Mouse (Mus musculus) forebrain, embryonic 11.5 days (tissue): ENCODE measurements around the gene Ccdc88a. TPM values are rescaled to one million over a fixed set of nuclear protein-coding genes. Genes with fewer than 3 reads are reported as not detected.
A peak's percentile ranks its signal among the peaks of the same experiment; 100 is the strongest.

Source experiments
- ATAC-seq: fragments of 200-750 bp; cut with Nextera tagmentation; replicated peaks from 2 replicates; pipeline ENCODE4 v1.8.0; 2017; ENCODE audit warnings: moderate TSS enrichment; ENCODE audit not compliant: low FRiP score
- DNase-seq: peaks from one replicate; pipeline ENCODE4 v3.0.0-alpha.2; 2017; ENCODE audit warnings: low spot score
- H3K27ac ChIP-seq: fragments of 300-500 bp; sonication (generic); 2 replicates; pipeline ENCODE4 v1.5.1; 2014; ENCODE audit warnings: low read depth, low read length
- H3K27me3 ChIP-seq: fragments of 300-500 bp; sonication (generic); 2 replicates; pipeline ENCODE4 v1.6.1; 2014; ENCODE audit warnings: mild to moderate bottlenecking, low read length, mixed read lengths; ENCODE audit not compliant: control insufficient read depth, insufficient read depth
- H3K36me3 ChIP-seq: fragments of 300-500 bp; sonication (generic); 2 replicates; pipeline ENCODE4 v1.6.1; 2014; ENCODE audit warnings: mild to moderate bottlenecking, low read length, moderate library complexity, mixed read lengths; ENCODE audit not compliant: control insufficient read depth, insufficient read depth
- H3K4me1 ChIP-seq: fragments of 300-500 bp; sonication (generic); replicated peaks from 2 replicates; pipeline ENCODE4 v1.6.1; 2014; ENCODE audit warnings: low read length, mixed read lengths; ENCODE audit not compliant: control insufficient read depth, insufficient read depth
- H3K4me2 ChIP-seq: fragments of 300-500 bp; sonication (generic); 2 replicates; pipeline ENCODE4 v1.6.1; 2014; ENCODE audit warnings: low read depth, mild to moderate bottlenecking, low read length, moderate library complexity, mixed read lengths; ENCODE audit not compliant: severe bottlenecking
- H3K4me3 ChIP-seq: fragments of 300-500 bp; sonication (generic); 2 replicates; pipeline ENCODE4 v1.5.1; 2014; ENCODE audit warnings: low read depth, low read length
- H3K9ac ChIP-seq: fragments of 300-500 bp; sonication (generic); 2 replicates; pipeline ENCODE4 v1.6.1; 2014; ENCODE audit warnings: low read length
- H3K9me3 ChIP-seq: fragments of 300-500 bp; sonication (generic); 2 replicates; pipeline ENCODE4 v1.6.1; 2016; ENCODE audit warnings: low read length, mixed read lengths; ENCODE audit not compliant: control insufficient read depth
- whole genome bisulfite sequencing: fragments of 180-500 bp; shearing (Covaris S2); extraction: QIAGEN DNeasy Blood & Tissue Kit; methylation state at CpG from one replicate; pipeline ENCODE4 v1.1.7; 2014; 5-methylcytosine and 5-hydroxymethylcytosine counted together
- polyA plus RNA-seq: library from polyadenylated mRNA; unstranded; fragments of >200 nt; fragmentation: Nextera tagmentation; extraction: Ambion mirVana; gene quantifications from 2 replicates; pipeline ENCODE4 v1.2.1, GENCODE M21; 2014

The Ccdc88a gene
- polyA plus RNA-seq, 1 experiment from 2014 or later, result 61.2 TPM

DNA sequence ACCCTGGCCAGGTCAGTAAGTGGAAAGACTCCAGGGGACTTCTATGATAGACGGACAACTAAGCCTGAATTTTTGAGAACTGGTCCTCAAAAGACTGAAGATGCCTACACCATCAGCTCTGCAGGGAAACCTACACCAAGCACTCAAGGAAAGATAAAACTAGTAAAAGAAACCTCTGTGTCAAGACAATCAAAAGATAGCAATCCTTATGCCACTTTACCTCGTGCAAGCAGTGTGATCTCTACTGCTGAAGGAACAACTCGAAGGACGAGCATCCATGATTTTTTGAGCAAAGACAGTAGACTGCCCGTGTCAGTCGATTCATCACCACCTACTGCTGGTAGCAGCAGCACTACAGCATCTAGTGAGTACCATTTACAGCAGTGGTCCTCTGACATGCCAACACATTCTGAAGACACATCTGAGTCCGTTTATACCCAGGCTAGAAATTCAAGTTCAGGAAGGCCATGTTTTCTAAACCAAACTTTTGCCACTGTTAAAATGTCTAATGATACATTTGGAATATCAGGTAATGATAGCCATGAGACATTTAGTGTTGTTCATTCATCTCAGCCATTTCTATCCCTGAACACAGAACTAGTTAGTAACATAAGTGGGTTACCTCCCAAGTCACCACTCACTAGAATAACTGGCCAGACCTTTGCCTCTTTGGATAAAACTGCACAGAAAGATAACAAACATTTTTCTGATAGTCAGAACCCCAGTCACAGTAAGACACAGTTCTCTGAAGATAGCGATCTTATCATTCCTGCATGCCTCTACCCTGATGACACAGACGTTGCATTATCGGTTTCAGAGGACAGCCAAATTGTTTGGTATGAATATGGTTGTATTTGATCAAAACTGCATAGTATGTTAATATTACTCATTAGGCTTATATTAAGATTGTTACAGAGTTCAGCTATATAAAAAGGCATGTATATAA, 130.8 kb downstream of the Ccdc88a start:
- H3K4me1 ChIP-seq, result no peaks in the 10 kb centered on the region
- no peak overlapping the region for H3K9ac ChIP-seq
- H3K4me2 ChIP-seq, result no peak overlapping the region
- H3K4me3 ChIP-seq, result no peak overlapping the region
- ATAC-seq (no peak), DNase-seq (no peak)
- no peak overlapping the region for H3K27ac ChIP-seq
- no peaks in the 10 kb centered on the region for H3K27me3 ChIP-seq
- H3K9me3 ChIP-seq, result no peaks in the 10 kb centered on the region
- WGBS, result 94% methylated on average over 10 of the region's 10 CpGs
- H3K36me3 ChIP-seq, result peaks cover 4% of the 10 kb centered on the region; the same call in 1 of the 2 replicates

DNA sequence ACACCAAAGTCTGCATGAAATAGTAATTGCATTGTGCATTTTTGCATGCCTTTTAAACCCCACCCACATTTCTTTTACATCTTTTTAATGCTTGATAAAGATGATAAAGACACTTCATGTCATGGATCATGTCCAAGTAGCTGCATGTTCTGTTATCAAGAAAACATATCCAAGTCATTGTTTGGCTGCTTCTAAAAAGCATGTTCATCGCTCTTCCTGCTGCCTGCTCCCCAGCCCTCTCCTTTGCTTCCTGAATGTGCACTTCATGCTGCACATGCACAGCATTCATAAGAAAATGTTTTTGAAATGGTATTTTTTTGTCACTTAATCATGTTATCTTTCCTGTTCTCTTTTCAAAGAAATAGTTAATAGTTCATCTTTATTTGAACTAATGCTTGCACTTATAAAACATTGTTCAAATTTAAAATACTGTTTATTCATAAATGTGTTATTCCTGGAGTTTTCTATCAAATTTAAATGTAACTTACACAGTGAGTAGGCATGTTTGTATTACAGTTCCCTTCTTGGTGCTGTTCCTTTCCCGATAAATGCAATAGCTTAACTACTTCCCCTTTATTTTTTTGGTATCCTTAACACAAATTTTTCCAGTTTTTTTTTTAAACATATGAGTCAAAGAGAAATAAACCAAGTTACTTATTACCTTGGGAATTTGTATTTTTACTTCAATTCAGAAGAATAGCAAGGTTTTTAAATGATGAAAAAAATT, 131.6 kb downstream of the Ccdc88a start:
- 93% methylated on average over 2 of the region's 2 CpGs for WGBS
- H3K36me3 ChIP-seq, result peaks cover 4% of the 10 kb centered on the region; the same call in 1 of the 2 replicates
- no peaks in the 10 kb centered on the region for H3K27me3 ChIP-seq
- no peaks in the 10 kb centered on the region for H3K4me1 ChIP-seq
- no peak overlapping the region for H3K27ac ChIP-seq
- H3K4me3 ChIP-seq, result no peak overlapping the region
- H3K4me2 ChIP-seq, result no peak overlapping the region
- H3K9me3 ChIP-seq, result no peaks in the 10 kb centered on the region
- ATAC-seq, result no peak
- DNase-seq, result no peak
- H3K9ac ChIP-seq, result no peak overlapping the region

DNA sequence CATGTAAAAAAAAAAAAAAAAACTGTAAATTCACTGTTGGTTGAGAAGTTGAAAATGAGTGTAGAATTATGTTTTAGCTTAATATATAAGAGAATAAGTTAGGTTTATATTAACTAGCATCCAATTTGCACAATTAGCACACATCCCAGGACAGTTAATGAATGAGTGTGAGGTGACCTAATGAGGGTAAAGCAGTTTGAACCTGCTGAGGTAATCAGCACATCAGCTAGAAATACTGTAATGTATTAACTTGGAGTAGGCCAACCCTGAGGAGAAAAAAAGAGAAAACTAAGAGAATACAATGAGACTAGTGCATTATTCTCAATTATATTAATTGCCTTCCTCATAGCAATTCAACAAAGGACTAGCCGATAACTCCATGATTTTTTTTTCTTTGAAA, 136.0 kb downstream of the Ccdc88a start:
- Histone ChIP-seq H3K9me3 (no peaks in the 10 kb centered on the region), H3K4me2 (no peak overlapping the region), H3K4me1 (no peaks in the 10 kb centered on the region), H3K27ac (no peak overlapping the region), H3K4me3 (no peak overlapping the region), H3K27me3 (no peaks in the 10 kb centered on the region), H3K36me3 (peaks cover 2% of the 10 kb centered on the region; the same call in 1 of the 2 replicates), H3K9ac (no peak overlapping the region)
- ATAC-seq (no peak), DNase-seq (no peak)
- WGBS, result 100% methylated on average over 1 of the region's 1 CpGs

DNA sequence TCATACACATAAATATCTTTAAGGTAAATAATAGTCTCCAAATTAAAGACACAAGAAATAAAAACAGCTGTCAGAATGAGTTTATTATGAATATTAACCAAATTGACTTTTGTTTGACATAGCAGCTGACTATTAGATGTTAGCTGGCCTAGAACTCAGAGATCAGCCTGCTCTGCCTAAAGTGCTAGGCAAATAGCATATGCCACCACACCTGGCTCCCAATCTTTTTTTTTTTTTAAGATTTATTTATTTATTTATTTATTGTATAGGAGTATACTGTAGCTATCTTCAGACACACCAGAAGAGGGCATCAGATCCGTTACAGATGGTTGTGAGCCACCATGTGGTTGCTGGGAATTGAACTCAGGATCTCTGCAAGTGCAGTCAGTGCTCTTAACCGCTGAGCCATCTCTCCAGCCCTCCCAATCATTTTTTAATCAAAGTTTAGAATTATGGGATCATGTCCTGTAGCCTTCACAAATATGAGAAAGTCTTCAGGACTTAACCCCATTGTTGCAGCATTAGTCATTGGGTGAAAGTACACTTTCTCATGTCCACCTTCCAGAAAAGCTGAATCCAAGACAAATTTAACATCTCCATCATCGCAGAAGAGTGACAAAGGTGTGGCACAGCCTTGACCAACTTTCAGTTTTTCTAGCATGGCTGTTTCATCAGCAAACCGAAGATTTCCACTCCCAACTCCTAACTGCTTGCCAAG, 139.5 kb downstream of the Ccdc88a start:
- H3K4me2 ChIP-seq, result no peak overlapping the region
- H3K36me3 ChIP-seq, result no peaks in the 10 kb centered on the region
- H3K4me3 ChIP-seq, result no peak overlapping the region
- DNase-seq, result no peak
- no peaks in the 10 kb centered on the region for H3K9me3 ChIP-seq
- no peaks in the 10 kb centered on the region for H3K27me3 ChIP-seq
- H3K9ac ChIP-seq, result no peak overlapping the region
- WGBS, result 88% methylated on average over 4 of the region's 4 CpGs
- H3K4me1 ChIP-seq, result no peaks in the 10 kb centered on the region
- no peak for ATAC-seq
- H3K27ac ChIP-seq, result no peak overlapping the region

DNA sequence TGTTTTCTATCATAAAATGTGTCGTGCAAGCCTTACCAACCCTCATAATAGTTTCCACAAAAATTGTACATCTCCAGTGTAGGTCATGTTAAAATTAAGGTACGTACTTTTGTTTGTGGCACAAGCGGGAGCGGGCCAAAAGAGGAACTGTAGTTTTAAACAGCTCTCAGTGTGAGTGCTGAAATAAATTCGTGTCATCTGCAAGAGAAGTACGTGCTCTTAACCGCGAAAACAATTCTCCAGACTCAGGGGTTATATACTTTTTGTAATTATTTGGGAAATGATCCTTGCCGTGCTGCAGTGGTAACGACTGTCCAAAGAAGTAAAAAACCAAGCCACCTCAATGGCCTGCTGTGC, 140.8 kb downstream of the Ccdc88a start:
- peak overlapping the region; percentile 73 for H3K9ac ChIP-seq
- no peak overlapping the region for H3K27ac ChIP-seq
- H3K9me3 ChIP-seq, result no peaks in the 10 kb centered on the region
- H3K36me3 ChIP-seq, result no peaks in the 10 kb centered on the region
- DNase-seq (no peak), ATAC-seq (no peak)
- no peaks in the 10 kb centered on the region for H3K27me3 ChIP-seq
- peak overlapping the region; percentile 57 for H3K4me3 ChIP-seq
- no peaks in the 10 kb centered on the region for H3K4me1 ChIP-seq
- 27% methylated on average over 10 of the region's 10 CpGs for WGBS
- H3K4me2 ChIP-seq, result peak overlapping the region; percentile 60

DNA sequence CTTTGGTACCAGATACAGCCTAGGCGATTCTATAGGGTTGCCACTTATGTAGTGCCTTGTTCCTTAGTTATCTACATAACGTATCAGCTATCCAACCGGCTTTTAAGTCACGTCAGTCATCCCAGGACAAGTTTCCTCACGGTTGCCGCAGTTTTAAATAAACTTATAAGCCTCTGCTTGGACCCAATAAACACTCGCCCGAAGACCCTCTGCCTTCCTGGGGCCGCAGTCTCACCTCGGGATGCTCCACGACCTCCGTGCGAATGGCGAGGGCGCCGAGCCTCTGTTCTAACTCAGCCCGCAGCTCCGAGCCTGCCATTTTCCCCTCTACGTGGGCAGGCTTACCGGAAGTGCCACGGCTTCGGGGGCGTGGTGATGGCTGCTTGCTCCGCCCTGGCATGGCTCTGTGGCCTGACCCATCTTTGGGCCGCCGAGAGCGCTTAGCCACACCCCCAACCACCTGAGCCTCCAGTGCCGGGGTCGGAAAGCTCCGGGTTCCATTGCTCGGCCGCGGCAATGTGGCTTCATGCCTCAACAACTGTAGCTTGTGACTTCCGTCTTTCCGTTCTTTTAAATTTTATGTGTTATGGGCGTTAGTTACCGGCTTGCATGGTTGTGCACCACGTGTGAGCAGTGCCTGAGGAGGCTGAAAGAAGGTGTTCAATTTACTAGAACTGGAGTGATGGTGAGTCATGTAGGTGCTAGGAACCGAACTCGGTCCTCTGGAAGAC, 141.4 kb downstream of the Ccdc88a start, which contains the start of gene Prorsd1:
Gene Prorsd1 (minus strand): TSS at position 352 of the 731 bp plus-strand sequence.
- Histone ChIP-seq H3K27me3 (no peaks in the 10 kb centered on the region), H3K27ac (no peak within 1 kb of the TSS), H3K4me2 (peak within 1 kb of the TSS; percentile 60), H3K9ac (peak within 1 kb of the TSS; percentile 73), H3K9me3 (no peaks in the 10 kb centered on the region), H3K4me3 (peak within 1 kb of the TSS; percentile 57), H3K36me3 (no peaks in the 10 kb centered on the region), H3K4me1 (no peaks in the 10 kb centered on the region)
- 4% methylated on average over 40 of the region's 40 CpGs for WGBS
- DNase-seq (peak; percentile 94), ATAC-seq (peak; percentile 99)

DNA sequence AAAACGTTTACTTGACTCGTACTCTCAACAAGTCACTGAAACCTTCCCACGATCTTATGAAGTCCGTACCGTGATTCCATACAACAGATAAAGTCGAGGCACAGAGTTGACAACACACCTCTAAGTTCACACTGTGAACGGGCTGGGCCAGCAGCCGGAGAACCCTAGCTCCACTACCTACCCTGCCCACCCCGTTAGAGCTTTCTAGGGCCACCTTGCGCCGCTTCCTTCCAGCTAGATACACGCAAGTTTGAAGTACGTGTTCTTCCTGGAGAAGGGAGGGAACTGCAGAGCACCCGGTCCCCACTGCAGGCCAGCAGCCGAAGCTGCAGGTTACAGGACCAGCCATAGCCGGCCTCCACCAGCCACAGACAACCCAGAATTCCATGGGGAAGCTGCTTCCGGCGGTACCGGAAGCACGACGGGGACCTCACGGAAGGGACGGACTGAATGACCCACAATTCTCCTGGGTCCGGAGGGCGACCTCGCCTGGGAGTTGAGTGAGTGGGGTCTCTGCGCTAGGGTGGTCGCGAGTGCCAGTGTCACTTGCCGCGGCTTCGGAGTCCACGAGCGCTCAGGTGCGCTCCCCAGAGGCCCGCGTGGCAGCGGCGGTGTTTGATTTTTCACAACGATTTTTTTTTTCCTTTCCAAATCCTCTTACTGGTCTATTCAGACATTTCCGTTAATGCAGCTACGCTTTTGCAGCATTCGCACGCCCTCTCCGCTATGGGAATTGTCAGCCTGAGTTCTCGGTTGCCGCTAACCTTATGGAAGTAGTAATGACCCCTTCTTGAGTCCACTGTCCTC, 152.7 kb downstream of the Ccdc88a start, which contains the start of gene Mtif2:
Gene Mtif2 (plus strand): TSS at position 421 of the 807 bp plus-strand sequence.
- Histone ChIP-seq H3K4me1 (0 out of 2 replicates have a peak, but pooled peaks cover 2% of the 10 kb centered on the region), H3K4me2 (peak within 1 kb of the TSS; percentile 79), H3K9ac (peak within 1 kb of the TSS; percentile 86), H3K27ac (peak within 1 kb of the TSS; percentile 66), H3K36me3 (no peaks in the 10 kb centered on the region; the same call in 1 of the 2 replicates), H3K4me3 (peak within 1 kb of the TSS; percentile 68), H3K9me3 (no peaks in the 10 kb centered on the region), H3K27me3 (no peaks in the 10 kb centered on the region)
- 2% methylated on average over 47 of the region's 47 CpGs for WGBS
- ATAC-seq (peak; percentile 96), DNase-seq (peak; percentile 90)
